Mouse (Mus musculus) ES-E14 (cell line): ENCODE measurements around the gene Lhfp.

Experiments used
- CHD2 ChIP-seq: IDR thresholded peaks from 2 replicates; pipeline ENCODE4 v1.6.1; 2014; ENCODE audit warnings: mild to moderate bottlenecking, low read depth, low read length, inconsistent platforms
- HCFC1 ChIP-seq: IDR thresholded peaks from 2 replicates; pipeline ENCODE4 v1.6.1; 2012; ENCODE audit warnings: low read length, inconsistent platforms, borderline replicate concordance; ENCODE audit not compliant: insufficient read depth
- MAFK ChIP-seq: IDR thresholded peaks from 2 replicates; pipeline ENCODE4 v1.6.1; 2014; ENCODE audit warnings: mild to moderate bottlenecking, low read depth, low read length, inconsistent platforms; ENCODE audit not compliant: insufficient read depth
- ZC3H11A ChIP-seq: IDR thresholded peaks from 2 replicates; pipeline ENCODE4 v1.6.1; 2012; ENCODE audit warnings: low read depth, mild to moderate bottlenecking, inconsistent platforms, low read length, borderline replicate concordance
- ZNF384 ChIP-seq: IDR thresholded peaks from 2 replicates; pipeline ENCODE4 v1.6.1; 2012; ENCODE audit warnings: low read depth, low read length, inconsistent platforms

DNA sequence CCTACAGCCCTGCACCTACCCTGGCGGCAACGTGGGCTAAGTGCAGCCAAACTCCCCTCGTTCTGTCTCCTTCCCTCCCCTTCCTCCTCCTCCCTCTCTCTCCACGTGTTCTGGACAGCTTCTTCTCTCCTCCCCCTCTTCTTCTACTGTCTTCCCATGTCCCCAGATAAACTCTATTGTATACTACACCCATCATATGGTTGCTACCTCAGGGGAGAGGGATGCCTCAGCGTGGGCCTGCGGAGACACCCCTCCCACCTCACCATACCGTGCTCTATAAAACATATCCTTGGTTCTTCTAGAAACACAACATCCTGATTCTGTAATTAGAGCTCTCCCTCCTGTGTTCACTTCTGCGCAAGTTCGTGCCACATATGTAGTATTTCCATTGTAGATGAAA lies 247.3 kb downstream of the Lhfp start:
- TF ChIP-seq ZC3H11A = no peak
- no peak for TF ChIP-seq MAFK
- no peak for TF ChIP-seq CHD2
- no peak for TF ChIP-seq ZNF384
- TF ChIP-seq HCFC1 = no peak
